Mouse (Mus musculus) kidney, postnatal 25 days (tissue): ENCODE results near the gene Prkcd.

ENCODE experiments used
- DNase-seq, 2 experiments: peaks; one replicate each; pipeline ENCODE4 v3.0.0; 2021; ENCODE audit warnings: mixed read lengths in 2 of 2

The Prkcd gene

DNA sequence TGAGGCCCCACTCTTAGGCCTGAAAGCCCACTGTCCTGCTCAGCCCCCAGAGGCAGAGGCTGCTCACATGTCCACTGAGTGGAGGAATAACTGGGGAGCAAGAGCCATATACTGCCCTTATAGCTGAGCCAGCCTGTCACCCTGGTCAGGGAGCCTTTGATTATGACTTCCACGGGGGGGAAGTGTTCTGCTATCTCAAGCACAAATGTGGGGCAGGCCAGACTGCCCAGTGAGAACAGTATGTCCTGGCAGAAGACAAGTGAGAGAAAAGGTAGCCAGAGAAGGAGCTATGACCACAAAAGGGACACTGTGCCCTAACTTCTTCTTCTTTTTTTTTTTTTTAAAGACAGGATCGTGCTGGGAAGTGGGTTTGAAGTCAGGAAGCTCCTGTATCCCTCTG is 28.9 kb downstream of the Prkcd start:
- no peak for DNase-seq

GRCm38 (mm10) chr14:30596407-30596806 is 29.6 kb downstream of the Prkcd start:
- DNase-seq: no peak

GRCm38 (mm10) chr14:30595576-30596313 is 30.3 kb downstream of the Prkcd start:
- DNase-seq: no peak

DNA sequence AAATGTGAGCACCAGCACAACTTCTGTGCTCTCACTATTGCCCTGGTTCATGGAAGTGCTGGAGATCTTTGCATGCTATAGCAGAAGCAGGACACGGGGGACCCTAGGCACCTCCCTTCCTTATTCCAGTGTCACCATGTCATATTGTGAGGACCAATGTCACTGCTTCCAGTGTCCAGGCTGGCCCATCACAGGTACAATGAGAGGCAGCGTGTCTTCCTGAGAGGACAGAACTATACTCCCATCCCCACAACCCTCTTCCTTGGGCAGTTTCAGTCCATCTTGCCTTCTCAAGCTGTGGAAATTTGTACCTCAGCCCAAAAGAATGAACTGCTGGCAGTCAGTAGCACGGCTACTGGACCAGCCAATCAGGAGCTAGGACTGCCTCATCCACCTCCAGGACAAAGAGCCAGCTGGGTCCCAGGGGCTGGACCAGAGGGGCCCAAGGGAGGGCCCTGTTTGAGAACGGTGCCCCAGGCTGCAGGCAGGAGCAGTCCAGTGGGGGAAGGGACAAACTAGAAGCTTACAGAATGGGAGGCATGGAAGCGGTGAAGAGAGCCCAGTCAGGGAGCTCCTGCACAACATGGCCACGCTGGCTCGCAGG is 31.8 kb downstream of the Prkcd start:
- peak in 1 of 2 experiments; percentile 75 for DNase-seq

GRCm38 (mm10) chr14:30593279-30594091 is 32.5 kb downstream of the Prkcd start:
- peak; percentile 73 to 75 for DNase-seq

DNA sequence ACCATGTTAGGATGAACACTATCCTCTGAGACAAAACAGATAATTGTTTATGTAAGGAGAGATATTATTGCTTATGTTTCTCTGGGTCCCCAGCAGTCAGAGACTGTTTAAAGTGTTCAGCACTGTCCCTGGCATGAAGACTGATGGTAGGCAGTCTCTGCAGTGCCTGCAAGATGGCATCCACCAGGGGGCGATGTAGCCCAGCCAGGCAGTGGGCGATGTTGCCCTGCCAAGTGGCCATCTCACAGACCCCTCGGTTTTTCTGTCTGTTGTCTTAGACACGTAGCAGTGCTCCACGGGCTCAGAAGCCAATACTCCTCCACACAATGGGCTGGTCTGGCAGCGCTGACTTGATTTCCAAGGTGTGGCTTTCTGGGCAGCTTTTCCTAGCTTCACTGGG is 34.6 kb downstream of the Prkcd start:
- DNase-seq: peak; percentile 80 to 90

- no peak for DNase-seq
These were observed 35.1 kb downstream of the Prkcd start for GRCm38 (mm10) chr14:30590918-30591317.

DNA sequence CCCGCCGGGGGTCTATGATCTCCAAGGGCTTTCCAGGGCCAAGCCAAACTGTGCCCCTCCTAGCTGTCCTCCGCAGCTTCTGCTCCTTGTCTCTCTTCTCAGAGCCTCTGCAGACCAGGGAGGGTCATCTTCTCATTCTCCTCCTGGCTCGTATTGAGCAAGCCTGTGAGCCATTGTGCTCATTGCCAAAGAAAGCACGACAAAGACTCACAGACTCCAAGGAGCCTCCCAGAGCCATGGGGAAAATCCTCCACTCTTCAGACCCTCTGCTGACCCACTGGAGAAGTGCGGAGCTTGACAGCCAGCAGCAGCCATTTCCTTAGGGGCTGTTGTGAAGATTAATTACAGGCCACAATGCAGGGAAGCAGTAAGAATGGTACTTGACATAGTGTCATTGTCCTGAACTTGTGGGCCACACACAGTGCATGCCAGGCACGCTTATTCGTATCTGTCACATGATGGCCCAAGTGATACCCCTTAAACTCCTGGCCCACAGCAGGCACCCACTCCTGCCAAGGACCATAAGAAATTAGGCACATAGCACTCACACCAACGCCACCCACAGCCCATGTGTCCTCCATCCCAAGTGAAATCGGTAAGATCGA is 35.9 kb downstream of the Prkcd start:
- no peak for DNase-seq

GRCm38 (mm10) chr14:30586780-30587461 is 39.1 kb downstream of the Prkcd start:
- DNase-seq: no peak

GRCm38 (mm10) chr14:30585323-30585722 is 40.7 kb downstream of the Prkcd start:
- no peak for DNase-seq

DNA sequence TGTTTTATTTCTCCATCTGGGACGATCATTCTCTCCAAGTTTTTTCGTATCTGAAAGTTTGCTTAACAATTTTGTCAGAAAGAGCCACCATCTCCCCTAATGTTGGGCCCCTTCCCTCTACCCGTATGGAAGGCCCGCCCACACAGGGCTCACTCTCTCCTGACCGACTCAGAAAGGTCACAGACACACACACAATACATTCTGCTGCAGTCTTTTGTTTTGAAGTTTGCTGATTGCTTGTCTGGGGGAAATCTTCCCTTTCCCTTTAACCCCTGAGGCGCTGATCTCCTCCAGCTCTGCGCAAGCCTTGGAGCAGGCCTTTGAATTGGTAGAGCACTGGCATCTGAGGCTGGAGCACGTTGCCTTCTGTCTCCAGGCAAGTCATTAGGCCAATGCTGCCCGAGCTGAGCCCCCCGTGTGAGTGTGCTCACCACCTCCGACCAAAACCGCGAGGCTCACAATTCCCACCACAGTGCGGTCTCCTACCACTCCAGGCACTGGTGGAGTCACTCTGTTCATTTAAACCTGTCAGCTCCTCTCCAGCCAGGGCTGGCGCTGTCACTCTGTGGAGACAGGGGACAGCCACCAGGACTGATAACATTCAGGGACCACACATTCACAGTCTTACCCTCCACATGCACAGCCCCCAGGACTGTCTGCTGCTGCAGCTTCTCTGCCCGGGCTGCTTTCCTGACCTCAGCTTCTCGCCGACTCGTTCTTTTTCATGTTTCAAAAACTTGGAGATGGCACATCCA is 41.3 kb downstream of the Prkcd start:
- no peak for DNase-seq

DNA sequence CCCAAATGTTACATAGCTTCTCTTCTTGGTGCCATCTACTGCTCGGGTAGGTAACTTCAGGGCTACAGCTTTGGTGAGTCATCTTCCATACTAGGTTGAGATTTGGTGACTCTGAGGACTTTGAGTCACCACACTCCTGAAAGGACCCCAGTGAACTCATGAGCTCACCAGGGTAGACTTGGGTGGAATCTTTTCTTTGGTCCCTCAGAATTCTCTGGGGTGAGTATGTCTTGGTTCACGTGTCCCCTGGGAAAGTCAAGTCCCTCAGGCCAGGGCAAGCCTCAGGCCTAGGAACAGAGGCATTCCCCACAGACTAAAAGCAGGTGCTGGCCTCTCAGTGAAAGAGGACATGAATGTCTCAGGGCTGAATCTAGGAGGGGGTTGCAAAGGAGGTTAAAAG is 41.9 kb downstream of the Prkcd start:
- no peak for DNase-seq

- no peak for DNase-seq
These were observed 44.8 kb downstream of the Prkcd start for GRCm38 (mm10) chr14:30581238-30581637.

- DNase-seq: peak in 1 of 2 experiments; percentile 25
These were observed 46.1 kb downstream of the Prkcd start for GRCm38 (mm10) chr14:30579882-30580281.

GRCm38 (mm10) chr14:30579180-30579579 is 46.8 kb downstream of the Prkcd start:
- DNase-seq: no peak

GRCm38 (mm10) chr14:30577303-30578062 is 48.5 kb downstream of the Prkcd start:
- peak in 1 of 2 experiments; percentile 19 for DNase-seq

DNA sequence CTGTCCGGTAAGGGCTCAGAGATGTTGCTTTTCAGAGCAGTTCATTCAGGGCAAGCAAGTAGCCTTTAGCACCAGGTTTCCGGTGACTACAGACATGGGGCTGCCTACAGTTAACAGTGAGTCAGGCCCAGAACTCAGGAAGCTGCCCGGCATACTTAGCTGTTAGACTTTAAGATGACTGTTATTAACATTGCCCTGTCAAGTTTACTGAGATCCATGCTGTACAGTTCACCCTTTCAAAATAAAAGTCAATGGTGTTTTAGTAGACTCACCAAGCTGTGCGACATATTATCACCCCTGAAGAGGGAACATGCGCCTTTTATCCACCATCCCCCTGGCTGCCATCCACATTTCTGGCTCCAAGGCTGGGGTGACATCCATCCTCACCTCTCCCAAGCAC is 49.8 kb downstream of the Prkcd start:
- no peak for DNase-seq

DNA sequence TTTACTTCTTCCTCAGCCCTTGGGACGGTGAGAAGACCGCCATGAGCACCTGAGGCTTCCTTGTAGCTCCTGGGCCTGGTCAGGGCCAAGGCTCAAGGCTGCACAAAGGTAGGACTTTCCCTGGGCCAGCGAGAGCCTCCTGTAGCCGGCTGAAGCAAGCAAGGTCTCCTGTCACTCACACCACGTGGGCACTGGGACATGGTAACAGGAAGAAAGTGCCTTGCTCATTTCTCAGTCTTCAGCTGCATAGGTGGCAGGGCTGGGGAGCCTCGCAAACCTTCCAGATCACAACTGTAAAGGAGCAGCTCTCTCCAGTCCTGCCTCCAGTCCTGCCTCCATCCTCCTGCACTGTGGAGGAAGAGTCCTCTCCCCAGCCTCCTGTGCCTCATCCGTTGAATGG is 50.2 kb downstream of the Prkcd start:
- peak in 1 of 2 experiments; percentile 51 for DNase-seq

- peak; percentile 73 to 86 for DNase-seq
These were observed 51.9 kb downstream of the Prkcd start for GRCm38 (mm10) chr14:30573983-30574584.

GRCm38 (mm10) chr14:30573235-30573634 is 52.8 kb downstream of the Prkcd start:
- DNase-seq: peak in 1 of 2 experiments; percentile 43

DNA sequence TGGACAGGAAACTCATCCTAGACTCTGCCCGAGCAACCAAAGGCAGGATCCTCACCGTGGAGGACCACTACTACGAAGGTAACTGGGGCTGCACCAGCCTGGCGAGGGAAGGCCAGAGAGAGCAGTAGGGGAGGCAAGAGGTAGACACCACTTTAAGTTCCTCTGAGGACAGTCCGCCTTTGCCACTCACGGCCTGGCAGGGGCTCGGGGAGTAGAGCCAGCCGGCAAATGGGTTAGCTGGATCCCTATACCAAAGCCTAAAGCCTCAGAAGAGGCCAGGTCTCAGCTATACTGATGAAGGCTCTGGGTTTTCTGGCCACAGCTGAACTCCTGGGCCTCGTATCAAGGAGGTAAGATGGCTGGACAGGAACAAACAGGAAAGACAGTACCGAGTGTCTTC is 53.8 kb downstream of the Prkcd start:
- peak in 1 of 2 experiments; percentile 33 for DNase-seq
